Mouse (Mus musculus) 3134 (cell line): ENCODE data around the gene Gm8947.
"Not testable (repeated sequence)": the region's sequence is repeated elsewhere in the genome, so short reads cannot be mapped to it uniquely, and the experiment has no call there.

Experiments used
- DNase-seq: peaks from one replicate; pipeline ENCODE4 v3.0.0-alpha.2; 2011; ENCODE audit warnings: low spot score; ENCODE audit not compliant: insufficient read length; ENCODE audit errors: extremely low read depth

Gene Gm8947

GRCm38 (mm10) chr1:151178505-151179083 lies 13.6 kb upstream of the Gm8947 start:
- DNase-seq = no peak

GRCm38 (mm10) chr1:151180167-151180566 lies 12.0 kb upstream of the Gm8947 start:
- no peak for DNase-seq

- not testable (repeated sequence) for DNase-seq
Measured at GRCm38 (mm10) chr1:151182266-151182665, 9.9 kb upstream of the Gm8947 start, which contains the start of gene Gm47985. Gene Gm47985, plus strand, starts transcription at chr1:151182537.

- DNase-seq = not testable (repeated sequence)
Measured at GRCm38 (mm10) chr1:151186186-151186585, 6.0 kb upstream of the Gm8947 start.

- DNase-seq = not testable (repeated sequence)
Measured at GRCm38 (mm10) chr1:151186879-151187424, 5.2 kb upstream of the Gm8947 start.

- no peak for DNase-seq
Measured at GRCm38 (mm10) chr1:151188469-151188868, 3.7 kb upstream of the Gm8947 start.

- not testable (repeated sequence) for DNase-seq
Measured at GRCm38 (mm10) chr1:151192739-151193138, 563 bp downstream of the Gm8947 start.

- not testable (repeated sequence) for DNase-seq
Measured at GRCm38 (mm10) chr1:151195986-151196385, 3.8 kb downstream of the Gm8947 start.

- DNase-seq = not testable (repeated sequence)
Measured at GRCm38 (mm10) chr1:151196690-151197089, 4.5 kb downstream of the Gm8947 start.

GRCm38 (mm10) chr1:151198120-151198519 lies 5.9 kb downstream of the Gm8947 start, which contains the start of gene Gm47995:
Gene Gm47995, plus strand, starts transcription at chr1:151198448.
- not testable (repeated sequence) for DNase-seq

GRCm38 (mm10) chr1:151200620-151201019 lies 8.4 kb downstream of the Gm8947 start:
- not testable (repeated sequence) for DNase-seq

- not testable (repeated sequence) for DNase-seq
Measured at GRCm38 (mm10) chr1:151202771-151203170, 10.6 kb downstream of the Gm8947 start.

- DNase-seq = not testable (repeated sequence)
Measured at GRCm38 (mm10) chr1:151203818-151204217, 11.6 kb downstream of the Gm8947 start, which contains the start of gene 3110040M04Rik. Gene 3110040M04Rik, plus strand, starts transcription at chr1:151204121.

GRCm38 (mm10) chr1:151208493-151208892 lies 16.3 kb downstream of the Gm8947 start:
- DNase-seq = not testable (repeated sequence)

- not testable (repeated sequence) for DNase-seq
Measured at GRCm38 (mm10) chr1:151208944-151209343, 16.8 kb downstream of the Gm8947 start.

- DNase-seq = not testable (repeated sequence)
Measured at GRCm38 (mm10) chr1:151209824-151210355, 17.7 kb downstream of the Gm8947 start, which contains the start of gene Gm47996. Gene Gm47996, plus strand, starts transcription at chr1:151210131.

GRCm38 (mm10) chr1:151211666-151212065 lies 19.5 kb downstream of the Gm8947 start:
- not testable (repeated sequence) for DNase-seq

- no peak for DNase-seq
Measured at GRCm38 (mm10) chr1:151214862-151215261, 22.7 kb downstream of the Gm8947 start.

GRCm38 (mm10) chr1:151215985-151216384 lies 23.8 kb downstream of the Gm8947 start:
- DNase-seq = no peak

- no peak for DNase-seq
Measured at GRCm38 (mm10) chr1:151216417-151216816, 24.2 kb downstream of the Gm8947 start.

- DNase-seq = no peak
Measured at GRCm38 (mm10) chr1:151219045-151219444, 26.9 kb downstream of the Gm8947 start.

GRCm38 (mm10) chr1:151220098-151220497 lies 27.9 kb downstream of the Gm8947 start:
- DNase-seq = no peak
